Mouse (Mus musculus): Measurements from ENCODE around the gene Acsm2. TPM values are rescaled to one million over a fixed set of nuclear protein-coding genes. Genes with fewer than 3 reads are reported as not detected.
A peak's percentile ranks its signal among the peaks of the same experiment; 100 is the strongest.

Acsm2 gene
- polyA plus RNA-seq, 1 experiment from 2014 or later, result 0.15 TPM

DNA sequence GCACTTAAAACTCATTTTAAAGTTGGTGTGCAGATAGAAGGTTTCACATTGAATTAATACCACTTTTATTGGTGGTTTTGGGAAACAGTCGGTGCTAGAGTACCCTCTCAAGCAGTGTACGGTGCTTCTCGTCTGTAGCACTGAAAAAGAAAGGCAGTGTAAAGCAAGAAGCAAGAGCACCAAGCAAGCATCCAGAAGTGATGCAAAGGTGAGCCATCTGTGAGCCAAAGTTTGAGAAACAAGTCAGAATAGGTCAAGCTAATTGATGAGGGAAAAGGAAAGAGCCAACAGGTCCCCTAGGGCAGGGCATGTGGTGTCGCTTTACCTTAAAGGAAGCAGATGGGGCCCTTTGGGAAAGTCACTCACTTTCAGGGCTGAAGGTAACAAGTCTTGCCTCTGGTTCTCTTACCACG lies 52.5 kb downstream of the Acsm2 start, which contains the start of gene Acsm1:
TSS of gene Acsm1 (plus strand) at position 363 of the 413 bp plus-strand sequence.
- H3K27ac ChIP-seq (ENCODE audit: low read depth), result no peak within 1 kb of the TSS
- no peak within 1 kb of the TSS for H3K4me2 ChIP-seq (ENCODE audit: low read depth, low read length)
- 75% methylated on average over 5 of the region's 5 CpGs for WGBS (ENCODE audit: insufficient replicate concordance)
- ATAC-seq (no peak), DNase-seq (no peak)
- no peak within 1 kb of the TSS for H3K4me3 ChIP-seq (ENCODE audit: low read depth, low read length)
- H3K27me3 ChIP-seq (ENCODE audit: insufficient read depth, low read length), result no peaks in the 10 kb centered on the region
- TF ChIP-seq CTCF (IDR thresholded peaks at IDR 0.05; ENCODE audit: low read depth) (no peak), EP300 (IDR thresholded peaks at IDR 0.05; ENCODE audit: low read depth) (no peak)
- no peak within 1 kb of the TSS for H3K9ac ChIP-seq (replicated peaks)
- H3K36me3 ChIP-seq (replicated peaks; ENCODE audit: insufficient read depth, low read length), result no peaks in the 10 kb centered on the region
- H3K9me3 ChIP-seq (ENCODE audit: low read length), result no peaks in the 10 kb centered on the region
- H3K4me1 ChIP-seq (ENCODE audit: insufficient read depth), result no peaks in the 10 kb centered on the region

DNA sequence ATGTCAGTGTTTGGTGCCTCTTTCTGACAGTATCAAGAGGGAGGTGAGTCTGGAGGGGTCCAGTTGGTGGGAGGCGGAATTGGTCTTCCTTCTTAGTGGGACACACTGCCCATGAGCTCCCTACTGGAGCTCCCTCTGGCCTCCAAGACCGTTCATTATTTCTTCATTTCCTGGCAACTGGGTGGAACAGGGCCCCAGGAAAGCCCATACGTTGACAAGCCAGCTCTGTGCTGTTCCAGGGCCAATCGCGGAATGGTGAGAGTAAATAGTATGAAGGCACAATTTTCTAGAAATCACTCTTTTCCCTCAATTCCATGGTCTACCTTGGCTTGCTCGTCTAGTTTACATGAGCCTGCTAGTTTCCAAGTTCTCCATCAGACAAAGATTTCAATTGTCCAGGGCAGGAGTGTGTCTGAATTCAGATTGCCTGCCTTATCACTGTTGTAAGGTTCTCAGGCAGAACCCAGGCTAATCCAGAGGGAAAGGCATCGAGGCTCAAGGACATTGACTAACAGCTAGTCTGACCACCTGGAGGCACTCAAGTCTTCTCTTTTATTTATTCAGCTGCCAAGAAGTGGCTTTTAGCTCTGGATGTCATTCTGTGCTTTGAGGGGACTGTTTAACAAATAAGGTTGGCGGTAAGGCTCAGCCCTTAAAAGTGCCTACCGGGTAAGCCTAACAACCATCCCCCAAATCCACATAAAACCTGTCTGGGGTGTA lies 53.8 kb downstream of the Acsm2 start:
- Histone ChIP-seq H3K27me3 (ENCODE audit: insufficient read depth, low read length) (no peaks in the 10 kb centered on the region), H3K4me1 (ENCODE audit: insufficient read depth) (no peaks in the 10 kb centered on the region), H3K9ac (replicated peaks) (no peak overlapping the region), H3K4me3 (ENCODE audit: low read depth, low read length) (no peak overlapping the region), H3K27ac (ENCODE audit: low read depth) (no peak overlapping the region), H3K9me3 (ENCODE audit: low read length) (no peaks in the 10 kb centered on the region), H3K4me2 (ENCODE audit: low read depth, low read length) (no peak overlapping the region), H3K36me3 (replicated peaks; ENCODE audit: insufficient read depth, low read length) (no peaks in the 10 kb centered on the region)
- TF ChIP-seq EP300 (IDR thresholded peaks at IDR 0.05; ENCODE audit: low read depth) (no peak), CTCF (IDR thresholded peaks at IDR 0.05; ENCODE audit: low read depth) (no peak)
- WGBS (ENCODE audit: insufficient replicate concordance), result 73% methylated on average over 9 of the region's 9 CpGs
- ATAC-seq (no peak), DNase-seq (no peak)

- Histone ChIP-seq H3K9me3 (ENCODE audit: low read length) (no peaks in the 10 kb centered on the region), H3K9ac (replicated peaks) (no peak overlapping the region), H3K4me2 (ENCODE audit: low read depth, low read length) (no peak overlapping the region), H3K27me3 (ENCODE audit: insufficient read depth, low read length) (no peaks in the 10 kb centered on the region), H3K36me3 (replicated peaks; ENCODE audit: insufficient read depth, low read length) (no peaks in the 10 kb centered on the region), H3K4me1 (ENCODE audit: insufficient read depth) (peaks cover 6% of the 10 kb centered on the region; the same call in 1 of the 2 replicates), H3K27ac (ENCODE audit: low read depth) (no peak overlapping the region), H3K4me3 (ENCODE audit: low read depth, low read length) (no peak overlapping the region)
- TF ChIP-seq CTCF (IDR thresholded peaks at IDR 0.05; ENCODE audit: low read depth) (no peak), EP300 (IDR thresholded peaks at IDR 0.05; ENCODE audit: low read depth) (no peak)
- DNase-seq, result no peak
- WGBS (ENCODE audit: insufficient replicate concordance), result 32% methylated on average over 1 of the region's 1 CpGs
- no peak for ATAC-seq
Observed at GRCm38 (mm10) chr7:119616531-119616930, 62.4 kb downstream of the Acsm2 start.

- TF ChIP-seq CTCF (IDR thresholded peaks at IDR 0.05; ENCODE audit: low read depth) (no peak), EP300 (IDR thresholded peaks at IDR 0.05; ENCODE audit: low read depth) (no peak)
- Histone ChIP-seq H3K9me3 (ENCODE audit: low read length) (no peaks in the 10 kb centered on the region), H3K4me2 (ENCODE audit: low read depth, low read length) (peak overlapping the region; percentile 63), H3K36me3 (replicated peaks; ENCODE audit: insufficient read depth, low read length) (0 out of 2 replicates have a peak, but pooled peaks cover 2% of the 10 kb centered on the region), H3K27me3 (ENCODE audit: insufficient read depth, low read length) (no peaks in the 10 kb centered on the region), H3K9ac (replicated peaks) (peak overlapping the region; percentile 43), H3K4me1 (ENCODE audit: insufficient read depth) (peaks cover 9% of the 10 kb centered on the region), H3K27ac (ENCODE audit: low read depth) (peak overlapping the region; percentile 84), H3K4me3 (ENCODE audit: low read depth, low read length) (peak overlapping the region; percentile 29)
- ATAC-seq (peak; percentile 43), DNase-seq (peak; percentile 25)
- WGBS (ENCODE audit: insufficient replicate concordance), result 61% methylated on average over 6 of the region's 6 CpGs
Observed at GRCm38 (mm10) chr7:119617593-119617992, 63.5 kb downstream of the Acsm2 start.

DNA sequence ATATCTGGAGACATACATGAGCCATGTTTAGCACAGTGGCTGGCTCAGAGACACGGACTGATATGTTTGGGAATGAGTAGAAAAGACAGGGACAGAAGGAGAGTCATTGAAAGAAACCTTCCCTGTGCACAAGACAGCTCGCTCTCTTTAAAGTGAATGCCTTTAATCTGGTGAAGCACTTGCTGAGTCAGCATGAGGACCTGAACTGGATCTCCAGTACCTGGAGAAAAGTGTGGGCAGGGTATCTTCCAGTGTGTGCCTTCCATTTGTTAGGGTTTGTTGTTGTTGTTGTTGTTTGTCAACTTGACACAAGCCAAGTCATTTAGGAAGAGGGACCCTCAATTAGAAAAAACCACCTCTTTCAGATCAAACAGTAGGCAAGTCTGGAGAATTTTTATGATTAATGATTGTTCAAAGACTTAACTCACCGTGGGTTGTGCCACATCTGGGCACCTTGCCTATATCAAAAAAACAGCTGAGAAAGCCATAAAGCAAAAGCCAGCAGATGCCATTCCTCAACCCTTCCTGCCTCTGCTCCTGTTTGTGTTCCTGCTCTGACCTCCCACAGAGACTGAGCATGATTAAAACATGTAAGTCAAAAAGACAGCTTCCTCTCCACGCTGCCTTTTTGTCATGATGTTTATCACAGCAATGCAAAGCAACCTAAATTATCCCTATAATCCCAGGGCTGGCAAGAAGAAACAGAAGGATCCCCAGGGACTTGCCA lies 64.2 kb downstream of the Acsm2 start:
- Histone ChIP-seq H3K9ac (replicated peaks) (peak overlapping the region; percentile 43), H3K4me3 (ENCODE audit: low read depth, low read length) (peak overlapping the region; percentile 29), H3K9me3 (ENCODE audit: low read length) (no peaks in the 10 kb centered on the region), H3K4me1 (ENCODE audit: insufficient read depth) (peaks cover 13% of the 10 kb centered on the region), H3K27ac (ENCODE audit: low read depth) (peak overlapping the region; percentile 84), H3K27me3 (ENCODE audit: insufficient read depth, low read length) (no peaks in the 10 kb centered on the region), H3K4me2 (ENCODE audit: low read depth, low read length) (peak overlapping the region; percentile 63), H3K36me3 (replicated peaks; ENCODE audit: insufficient read depth, low read length) (0 out of 2 replicates have a peak, but pooled peaks cover 2% of the 10 kb centered on the region)
- DNase-seq, result no peak
- WGBS (ENCODE audit: insufficient replicate concordance), result 45% methylated on average over 4 of the region's 4 CpGs
- no peak for ATAC-seq
- TF ChIP-seq CTCF (IDR thresholded peaks at IDR 0.05; ENCODE audit: low read depth) (no peak), EP300 (IDR thresholded peaks at IDR 0.05; ENCODE audit: low read depth) (no peak)

DNA sequence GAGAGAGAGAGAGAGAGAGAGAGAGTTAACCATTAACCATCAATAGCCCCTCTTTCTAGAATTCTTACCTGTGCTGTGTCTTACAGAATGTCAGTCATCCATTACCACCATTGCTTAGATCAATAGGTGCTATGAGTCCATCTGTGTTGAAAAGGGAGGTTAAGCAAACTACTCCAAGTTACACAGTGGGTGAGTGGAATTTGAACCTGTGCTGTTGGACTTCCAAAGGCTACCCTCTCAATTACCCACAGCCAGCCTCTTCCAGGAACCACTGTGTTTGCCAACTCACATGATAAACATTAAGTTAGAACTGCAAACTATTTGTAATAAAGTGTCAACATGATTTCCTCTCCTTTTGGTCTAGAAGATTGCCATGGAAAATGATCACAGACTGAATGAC lies 66.0 kb downstream of the Acsm2 start:
- Histone ChIP-seq H3K9me3 (ENCODE audit: low read length) (no peaks in the 10 kb centered on the region), H3K4me1 (ENCODE audit: insufficient read depth) (peaks cover 13% of the 10 kb centered on the region), H3K4me3 (ENCODE audit: low read depth, low read length) (no peak overlapping the region), H3K9ac (replicated peaks) (no peak overlapping the region), H3K27me3 (ENCODE audit: insufficient read depth, low read length) (no peaks in the 10 kb centered on the region), H3K4me2 (ENCODE audit: low read depth, low read length) (peak overlapping the region; percentile 63; the same call in 1 of the 2 replicates), H3K27ac (ENCODE audit: low read depth) (peak overlapping the region; percentile 84), H3K36me3 (replicated peaks; ENCODE audit: insufficient read depth, low read length) (0 out of 2 replicates have a peak, but pooled peaks cover 2% of the 10 kb centered on the region)
- ATAC-seq (peak; percentile 90), DNase-seq (peak; percentile 37)
- TF ChIP-seq EP300 (IDR thresholded peaks at IDR 0.05; ENCODE audit: low read depth) (peak; percentile 81), CTCF (IDR thresholded peaks at IDR 0.05; ENCODE audit: low read depth) (no peak)

All from liver, postnatal 0 days (tissue).